Mouse (Mus musculus) forebrain, embryonic 10.5 days (tissue): ENCODE results near the gene Pcdh15. TPM values are rescaled to one million over a fixed set of nuclear protein-coding genes. Genes with fewer than 3 reads are reported as not detected.

Source experiments
- DNase-seq: peaks from one replicate; pipeline ENCODE4 v3.0.0-alpha.2; 2017; ENCODE audit warnings: low spot score; ENCODE audit errors: extremely low spot score
- H3K27ac ChIP-seq: fragments of 300-500 bp; sonication (generic); 2 replicates; pipeline ENCODE4 v1.5.1; 2016; ENCODE audit warnings: mild to moderate bottlenecking
- H3K27me3 ChIP-seq: fragments of 300-500 bp; sonication (generic); 2 replicates; pipeline ENCODE4 v1.6.1; 2016; ENCODE audit warnings: mild to moderate bottlenecking; ENCODE audit not compliant: poor library complexity, severe bottlenecking
- H3K36me3 ChIP-seq: fragments of 300-500 bp; sonication (generic); replicated peaks from 2 replicates; pipeline ENCODE4 v1.6.1; 2016; ENCODE audit warnings: mild to moderate bottlenecking, moderate library complexity
- H3K4me1 ChIP-seq: fragments of 300-500 bp; sonication (generic); 2 replicates; pipeline ENCODE4 v1.6.1; 2016
- H3K4me3 ChIP-seq: fragments of 300-500 bp; sonication (generic); 2 replicates; pipeline ENCODE4 v1.5.1; 2016; ENCODE audit warnings: mild to moderate bottlenecking, moderate library complexity
- H3K9me3 ChIP-seq: fragments of 300-500 bp; sonication (generic); 2 replicates; pipeline ENCODE4 v1.6.1; 2016; ENCODE audit warnings: mild to moderate bottlenecking, moderate library complexity
- whole genome bisulfite sequencing: fragments of 180-500 bp; shearing (Covaris S2); methylation state at CpG from one replicate; pipeline ENCODE4 v1.1.7; 2016; 5-methylcytosine and 5-hydroxymethylcytosine counted together
- polyA plus RNA-seq: library from polyadenylated mRNA; unstranded; fragments of >200 nt; fragmentation: Nextera tagmentation; extraction: Ambion mirVana; gene quantifications from 2 replicates; pipeline ENCODE4 v1.2.1, GENCODE M21; 2016

Pcdh15 gene
- polyA plus RNA-seq, 1 experiment from 2014 or later: 0.24 TPM

- Histone ChIP-seq H3K36me3 (no peaks in the 10 kb centered on the region), H3K27me3 (no peaks in the 10 kb centered on the region), H3K4me1 (no peaks in the 10 kb centered on the region), H3K9me3 (no peaks in the 10 kb centered on the region), H3K27ac (no peak overlapping the region), H3K4me3 (no peak overlapping the region)
- no peak for DNase-seq
- WGBS: 90% methylated on average over 4 of the region's 4 CpGs
Measured at GRCm38 (mm10) chr10:74625715-74626114, 1526.6 kb downstream of the Pcdh15 start.

GRCm38 (mm10) chr10:74626596-74626995 lies 1527.5 kb downstream of the Pcdh15 start:
- Histone ChIP-seq H3K36me3 (no peaks in the 10 kb centered on the region), H3K4me3 (no peak overlapping the region), H3K27ac (no peak overlapping the region), H3K9me3 (no peaks in the 10 kb centered on the region), H3K27me3 (no peaks in the 10 kb centered on the region), H3K4me1 (no peaks in the 10 kb centered on the region)
- WGBS: 78% methylated on average over 10 of the region's 10 CpGs
- DNase-seq: no peak

GRCm38 (mm10) chr10:74631314-74631713 lies 1532.2 kb downstream of the Pcdh15 start:
- no peak overlapping the region for H3K4me3 ChIP-seq
- 86% methylated on average over 9 of the region's 9 CpGs for WGBS
- no peaks in the 10 kb centered on the region for H3K4me1 ChIP-seq
- no peak overlapping the region for H3K27ac ChIP-seq
- DNase-seq: no peak
- H3K27me3 ChIP-seq: no peaks in the 10 kb centered on the region
- H3K36me3 ChIP-seq: no peaks in the 10 kb centered on the region
- no peaks in the 10 kb centered on the region for H3K9me3 ChIP-seq

- WGBS: 43% methylated on average over 4 of the region's 4 CpGs
- Histone ChIP-seq H3K27ac (no peak overlapping the region), H3K4me3 (no peak overlapping the region), H3K36me3 (no peaks in the 10 kb centered on the region), H3K27me3 (no peaks in the 10 kb centered on the region), H3K4me1 (peaks cover 7% of the 10 kb centered on the region), H3K9me3 (no peaks in the 10 kb centered on the region)
- no peak for DNase-seq
Measured at GRCm38 (mm10) chr10:74637040-74637439, 1537.9 kb downstream of the Pcdh15 start.

GRCm38 (mm10) chr10:74642125-74642524 lies 1543.0 kb downstream of the Pcdh15 start:
- no peaks in the 10 kb centered on the region for H3K36me3 ChIP-seq
- 60% methylated on average over 6 of the region's 6 CpGs for WGBS
- H3K4me1 ChIP-seq: peaks cover 3% of the 10 kb centered on the region
- no peak overlapping the region for H3K4me3 ChIP-seq
- no peaks in the 10 kb centered on the region for H3K9me3 ChIP-seq
- H3K27ac ChIP-seq: no peak overlapping the region
- no peaks in the 10 kb centered on the region for H3K27me3 ChIP-seq
- DNase-seq: no peak

- H3K4me1 ChIP-seq: no peaks in the 10 kb centered on the region
- H3K36me3 ChIP-seq: no peaks in the 10 kb centered on the region
- 90% methylated on average over 1 of the region's 1 CpGs for whole genome bisulfite sequencing
- DNase-seq: no peak
- H3K27ac ChIP-seq: no peak overlapping the region
- no peaks in the 10 kb centered on the region for H3K9me3 ChIP-seq
- H3K27me3 ChIP-seq: no peaks in the 10 kb centered on the region
- H3K4me3 ChIP-seq: no peak overlapping the region
Measured at GRCm38 (mm10) chr10:74663171-74663570, 1564.0 kb downstream of the Pcdh15 start.

GRCm38 (mm10) chr10:74680016-74680491 lies 1580.9 kb downstream of the Pcdh15 start:
- no peaks in the 10 kb centered on the region for H3K27me3 ChIP-seq
- H3K4me3 ChIP-seq: no peak overlapping the region
- H3K36me3 ChIP-seq: no peaks in the 10 kb centered on the region
- H3K9me3 ChIP-seq: no peaks in the 10 kb centered on the region
- WGBS: 79% methylated on average over 4 of the region's 4 CpGs
- H3K4me1 ChIP-seq: no peaks in the 10 kb centered on the region
- no peak for DNase-seq
- H3K27ac ChIP-seq: no peak overlapping the region

- H3K9me3 ChIP-seq: no peaks in the 10 kb centered on the region
- no peaks in the 10 kb centered on the region for H3K4me1 ChIP-seq
- H3K27me3 ChIP-seq: no peaks in the 10 kb centered on the region
- DNase-seq: no peak
- 62% methylated on average over 1 of the region's 1 CpGs for WGBS
- H3K36me3 ChIP-seq: no peaks in the 10 kb centered on the region
- H3K27ac ChIP-seq: no peak overlapping the region
- no peak overlapping the region for H3K4me3 ChIP-seq
Measured at GRCm38 (mm10) chr10:74680559-74680958, 1581.4 kb downstream of the Pcdh15 start.
